Mouse (Mus musculus) liver, postnatal 0 days (tissue): ENCODE measurements around the gene Ccdc124.
A peak's percentile ranks its signal among the peaks of the same experiment; 100 is the strongest.

Source experiments
- CTCF ChIP-seq: sonication (generic); IDR thresholded peaks from 2 replicates; pipeline ENCODE4 v1.5.1; 2016; ENCODE audit warnings: antibody characterized with exemption, low read depth
- EP300 ChIP-seq: IDR thresholded peaks from 2 replicates; pipeline ENCODE4 v1.6.1; 2016; ENCODE audit warnings: antibody characterized with exemption, low read depth, mild to moderate bottlenecking

DNA sequence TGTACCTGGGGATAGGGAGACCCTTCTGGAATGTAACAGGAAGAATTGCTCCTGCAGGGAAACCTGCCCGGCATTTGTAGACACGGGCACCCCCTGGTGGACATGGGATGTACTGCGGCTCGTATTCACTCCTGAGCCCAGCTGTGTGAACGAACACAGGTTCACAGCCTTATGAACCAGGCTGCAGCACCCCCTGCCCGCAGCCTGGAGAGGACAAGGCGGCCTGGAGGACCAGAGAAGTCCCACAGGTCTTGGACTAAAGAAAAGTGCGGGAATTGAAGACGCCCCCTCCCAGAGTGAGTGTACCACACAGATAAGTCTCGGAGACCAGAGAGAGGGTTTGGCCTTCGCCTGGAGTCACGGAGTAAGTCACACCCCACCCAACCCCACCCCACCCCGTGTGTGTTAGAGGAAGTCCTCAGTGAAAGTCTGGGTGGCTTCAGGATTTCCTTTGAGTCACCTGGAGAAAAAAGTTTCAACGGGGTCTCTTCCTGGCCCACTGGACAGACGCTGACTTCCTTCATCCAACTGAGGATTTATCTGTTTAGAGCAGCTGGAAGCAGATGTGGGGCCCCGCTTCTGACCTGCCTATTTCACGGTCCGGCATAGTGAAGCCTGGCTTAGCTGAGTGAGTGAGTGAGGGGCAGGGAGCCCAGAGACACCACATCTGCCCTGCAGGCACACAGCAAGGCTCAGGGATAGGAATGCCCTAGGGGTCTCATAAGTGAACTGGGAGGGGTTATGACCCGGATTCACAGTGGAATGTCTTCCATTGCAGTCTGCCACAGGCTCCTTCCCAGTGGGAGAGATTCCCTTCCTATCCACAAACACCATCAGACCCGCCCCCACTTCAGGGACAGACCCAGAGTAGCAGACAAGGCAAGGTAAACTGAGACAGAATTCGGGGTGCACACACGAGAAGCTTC is 32.3 kb downstream of the Ccdc124 start:
- TF ChIP-seq CTCF (peak; percentile 99), EP300 (peak; percentile 5; the same call in 1 of the 2 replicates)
